Mouse (Mus musculus) right cerebral cortex, postnatal 14 days (tissue): ENCODE results near the gene Fam69a.
A peak's percentile ranks its signal among the peaks of the same experiment; 100 is the strongest.

ENCODE experiments used
- DNase-seq: peaks from one replicate; pipeline ENCODE4 v3.0.0; 2022

Fam69a gene

DNA sequence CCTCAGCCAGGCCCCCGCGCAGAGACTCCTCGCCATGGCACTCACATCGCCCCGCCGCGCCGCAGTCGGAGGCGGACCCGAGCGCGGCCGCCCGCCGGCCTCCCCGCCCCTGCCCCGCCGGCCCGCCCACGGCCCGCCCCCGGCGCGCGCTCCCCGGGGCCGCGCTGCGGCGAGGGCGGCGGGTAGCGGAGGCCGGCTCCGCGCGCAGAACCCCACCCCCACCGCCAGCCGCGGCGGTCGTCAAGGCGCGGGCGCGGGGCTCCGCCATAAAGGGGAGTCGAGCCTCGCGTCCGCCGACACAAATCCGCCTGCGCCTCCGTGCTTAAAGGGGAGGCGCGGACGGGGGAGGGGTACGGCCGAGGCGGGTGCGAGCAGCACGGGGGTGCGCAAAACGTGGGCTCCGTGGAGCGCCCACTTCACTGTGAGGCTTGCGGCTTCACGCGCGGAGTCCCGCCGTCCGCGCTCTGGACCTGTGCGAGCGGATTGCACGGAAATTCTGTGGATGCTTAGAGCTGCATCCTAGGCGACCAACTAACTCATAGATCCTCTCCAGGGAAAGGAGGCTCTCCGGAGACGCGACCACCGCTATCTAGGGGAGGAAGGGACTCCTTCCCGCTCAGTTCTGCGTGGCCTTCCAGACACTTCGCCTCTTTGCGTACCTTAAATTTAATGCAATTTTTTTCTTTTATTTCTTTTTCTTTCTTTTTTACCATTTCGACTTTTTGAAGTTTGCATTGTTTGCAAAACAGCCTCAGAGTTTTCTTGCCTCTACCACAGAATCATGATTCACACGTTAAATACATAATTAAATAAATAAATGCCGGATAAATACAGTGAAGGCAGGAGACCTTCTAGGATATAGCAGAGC lies at the start of gene Fam69a:
TSS of gene Fam69a (minus strand) at position 119 of the 868 bp plus-strand sequence.
- peak; percentile 91 for DNase-seq

DNA sequence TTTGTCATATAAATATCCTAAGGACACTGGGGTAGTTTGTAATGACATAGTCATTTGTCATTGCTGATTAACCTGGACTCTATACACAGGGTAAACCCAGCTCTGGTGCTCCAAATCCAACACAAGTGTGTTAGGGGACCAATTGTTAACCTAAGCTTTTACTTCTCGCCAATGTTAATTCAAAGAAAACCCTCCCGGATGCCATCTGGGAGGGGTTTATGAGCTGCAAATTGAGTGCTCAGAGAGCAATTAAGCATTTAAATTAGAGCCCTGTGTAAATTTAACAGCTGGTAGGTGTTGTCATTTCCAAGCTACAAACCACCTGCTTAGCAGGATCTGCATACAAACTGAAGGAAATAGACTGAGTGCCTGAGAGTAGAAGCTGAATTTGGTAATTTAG lies 48.6 kb upstream of the Fam69a start:
- DNase-seq, result no peak

DNA sequence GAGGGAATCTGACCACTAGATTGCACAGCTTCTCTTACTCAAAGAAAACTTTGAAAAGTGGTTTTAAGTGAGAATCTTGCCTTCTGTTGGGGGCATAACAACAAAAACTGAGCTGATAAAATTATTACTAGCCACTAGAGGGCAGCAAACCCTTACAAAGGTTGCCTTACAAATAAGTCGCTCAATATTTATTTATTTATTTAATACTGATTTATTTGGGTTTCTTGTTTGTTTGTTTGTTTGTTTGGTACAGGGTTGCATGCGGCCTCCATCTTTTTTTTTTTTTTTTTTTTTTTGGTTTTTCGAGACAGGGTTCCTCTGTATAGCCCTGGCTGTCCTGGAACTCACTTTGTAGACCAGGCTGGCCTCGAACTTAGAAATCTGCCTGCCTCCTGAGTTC lies 47.3 kb upstream of the Fam69a start:
- DNase-seq, result no peak

DNA sequence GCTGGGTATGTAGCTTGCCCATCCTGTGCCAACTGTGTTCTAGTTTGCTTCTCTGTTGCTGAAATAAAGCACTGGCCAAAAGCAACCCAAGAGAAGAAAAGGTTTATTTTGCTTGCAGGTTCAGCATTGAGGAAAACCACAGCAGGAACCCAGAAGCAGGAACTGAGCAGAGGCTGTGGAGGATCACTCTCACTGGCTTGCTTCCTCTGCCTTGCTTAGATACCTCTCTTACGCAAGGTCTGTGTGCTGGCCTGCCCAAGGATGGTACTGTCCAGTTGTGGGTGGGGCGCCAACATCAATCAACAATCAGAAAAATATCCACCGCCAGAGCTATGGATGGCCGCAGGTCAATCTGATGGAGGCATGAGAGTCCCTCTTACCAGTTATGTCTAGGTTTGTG lies 44.4 kb upstream of the Fam69a start:
- DNase-seq, result no peak

DNA sequence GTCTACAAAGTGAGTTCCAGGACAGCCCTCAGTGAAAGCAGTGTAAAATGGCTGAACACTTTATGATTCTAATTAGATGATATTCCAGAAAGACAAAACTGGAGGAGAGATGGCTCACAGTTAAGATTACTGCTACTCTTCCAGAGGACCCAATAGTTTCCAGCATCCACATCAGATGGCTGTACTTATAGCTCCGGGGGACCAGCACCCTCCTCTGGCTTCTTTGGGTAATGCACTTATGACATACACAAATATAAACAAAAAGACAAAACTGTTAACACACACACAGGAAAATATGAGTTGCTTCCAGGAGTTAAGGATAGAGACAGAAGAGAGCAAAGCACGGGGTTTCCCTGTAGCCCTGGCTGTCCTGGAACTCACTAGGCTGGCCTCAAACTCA lies 43.1 kb upstream of the Fam69a start:
- DNase-seq, result no peak

DNA sequence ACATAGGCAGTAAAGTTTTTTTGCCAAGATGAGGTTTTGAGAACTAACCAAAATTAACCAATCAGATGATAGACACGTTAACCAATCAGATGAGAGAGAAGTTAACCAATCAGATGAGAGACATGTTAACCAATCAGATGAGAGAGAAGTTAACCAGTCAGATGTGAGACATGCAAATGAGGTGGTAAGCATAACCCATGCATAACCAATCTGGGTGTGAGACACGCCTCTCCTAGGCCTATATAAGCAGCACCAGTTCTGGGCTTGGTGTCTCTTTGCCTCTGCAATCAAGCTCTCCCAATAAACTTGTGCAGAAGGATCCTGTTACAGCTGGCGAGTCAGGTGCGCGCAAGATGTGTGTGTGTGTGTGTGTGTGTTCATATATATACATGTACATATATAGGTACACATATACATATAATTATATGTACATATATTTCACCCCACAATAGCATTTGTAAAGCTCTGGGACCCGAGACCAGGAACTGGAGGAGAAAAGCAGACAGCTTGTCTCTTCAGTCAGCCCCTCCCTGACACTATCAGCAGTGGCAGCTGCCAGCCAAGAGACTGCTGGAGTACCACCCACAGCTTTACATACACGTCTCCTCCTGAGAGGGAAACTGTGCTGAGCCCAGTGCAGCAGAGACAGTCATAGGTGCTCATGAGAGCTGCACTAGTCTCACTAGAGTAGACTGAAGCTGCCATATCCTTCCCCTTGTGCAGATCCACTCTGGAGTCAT lies 42.1 kb upstream of the Fam69a start:
- DNase-seq, result peak; percentile 10

DNA sequence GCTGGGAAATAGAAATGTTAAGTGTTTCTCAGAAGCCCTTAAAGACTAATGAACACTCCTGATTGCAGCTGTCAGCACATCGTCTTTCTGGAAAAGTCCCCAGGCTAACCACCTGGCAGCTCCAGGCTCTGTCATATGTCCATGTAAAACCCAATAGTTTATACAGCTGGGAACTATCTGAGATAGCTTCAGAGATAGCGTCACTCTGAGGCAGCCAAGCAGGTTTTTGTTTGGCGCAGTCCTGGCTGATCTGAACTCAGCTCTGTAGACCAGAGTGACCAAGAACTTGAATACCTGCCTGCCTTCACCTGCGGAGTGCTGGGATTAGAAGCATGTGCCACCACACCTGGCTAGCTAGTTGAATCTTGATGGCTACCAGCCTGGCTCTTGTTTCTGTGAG lies 41.3 kb upstream of the Fam69a start:
- DNase-seq, result no peak

DNA sequence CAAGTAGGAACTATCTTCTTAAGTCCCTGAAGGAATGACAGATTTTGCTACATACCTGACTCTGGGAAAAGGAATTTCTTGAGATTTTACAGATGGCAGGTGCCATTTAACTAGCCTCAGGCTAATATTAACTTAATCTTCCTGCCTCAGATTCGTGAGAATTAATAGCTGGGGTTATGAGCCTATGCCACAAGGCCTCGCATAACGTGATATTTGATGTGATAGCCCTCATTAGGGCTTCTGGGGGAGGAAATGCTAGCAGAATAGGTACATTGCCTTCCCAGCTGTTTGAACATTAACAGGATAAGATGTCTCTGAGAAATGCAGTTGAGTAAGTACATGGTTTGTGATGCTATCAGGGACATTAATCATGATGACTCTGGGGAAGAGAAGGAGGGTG lies 34.5 kb upstream of the Fam69a start:
- no peak for DNase-seq

DNA sequence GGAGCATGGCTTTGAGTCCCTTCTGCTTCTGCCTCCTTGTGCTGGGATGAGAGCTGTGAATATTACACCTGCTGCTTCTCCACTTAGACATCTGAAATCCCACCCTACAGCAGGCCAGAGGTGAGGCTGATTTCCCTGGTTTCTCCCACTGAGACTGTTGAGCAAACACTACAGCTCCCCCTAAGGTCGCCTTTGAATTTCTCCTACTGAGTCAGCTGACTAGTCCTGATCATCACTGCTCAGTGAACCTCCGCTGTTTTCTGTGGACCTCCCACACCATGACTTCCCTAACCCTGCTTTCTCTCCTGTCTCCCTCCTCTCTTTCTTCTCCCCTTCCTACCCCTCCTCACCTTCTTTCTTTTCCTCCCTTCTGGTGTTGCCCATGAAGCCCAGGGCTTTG lies 32.5 kb upstream of the Fam69a start:
- DNase-seq, result no peak

DNA sequence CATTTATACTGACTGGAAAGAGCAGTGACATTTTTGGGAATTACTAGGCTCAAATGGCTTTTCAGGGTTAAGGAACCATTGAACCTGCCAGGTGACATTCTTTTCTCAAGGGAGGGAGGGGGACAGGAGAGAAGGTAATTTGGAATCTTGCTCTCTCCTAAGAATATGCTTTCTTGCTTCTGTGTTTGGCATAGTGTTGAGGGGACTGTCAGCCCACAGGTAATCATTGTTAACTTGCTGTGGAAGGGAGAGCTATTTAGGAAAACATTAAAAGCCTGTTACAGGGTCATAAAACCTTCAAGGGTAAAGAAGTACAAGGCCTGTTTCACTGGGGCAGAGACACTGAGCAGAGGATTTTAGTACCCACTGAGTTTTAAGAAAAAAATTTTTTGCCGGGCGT lies 30.3 kb upstream of the Fam69a start:
- DNase-seq, result no peak

DNA sequence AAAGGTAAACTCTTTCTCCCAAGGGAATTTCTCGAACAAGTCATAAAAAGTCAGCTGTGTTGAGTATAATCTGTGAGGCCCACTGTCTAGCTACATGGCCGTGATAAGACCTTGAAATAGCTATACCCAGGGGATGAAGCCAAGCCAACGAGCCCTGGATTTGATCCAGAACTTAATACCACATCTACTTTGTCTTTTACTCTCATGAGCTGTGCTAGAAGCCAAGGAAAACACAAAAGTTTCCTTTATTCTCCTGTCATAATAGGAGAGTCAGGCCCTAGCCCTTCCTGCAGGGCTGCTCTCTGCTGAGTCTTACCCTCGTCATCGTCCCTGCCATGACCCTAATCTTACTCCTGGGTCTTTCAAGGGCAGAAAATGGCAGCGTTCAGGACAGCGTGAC lies 28.5 kb upstream of the Fam69a start:
- DNase-seq, result no peak

DNA sequence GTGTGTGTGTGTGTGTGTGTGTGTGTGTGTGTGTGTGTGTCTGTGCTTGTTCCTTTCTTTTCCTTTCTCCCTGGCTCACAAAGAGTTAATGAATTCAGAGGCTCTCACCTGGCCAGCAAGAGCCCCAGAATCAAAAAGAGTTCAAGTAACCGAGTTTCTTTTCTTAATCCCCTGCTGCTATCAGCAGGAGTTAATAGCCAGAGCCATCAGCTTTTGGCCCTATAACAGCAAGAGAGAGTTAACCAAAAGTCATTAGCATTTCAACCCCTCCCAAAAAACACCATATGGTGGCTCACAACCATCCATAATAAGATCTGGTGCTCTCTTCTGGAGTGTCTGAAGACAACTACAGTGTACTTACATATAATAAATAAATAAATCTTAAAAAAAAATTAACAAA lies 27.3 kb upstream of the Fam69a start:
- DNase-seq, result no peak

DNA sequence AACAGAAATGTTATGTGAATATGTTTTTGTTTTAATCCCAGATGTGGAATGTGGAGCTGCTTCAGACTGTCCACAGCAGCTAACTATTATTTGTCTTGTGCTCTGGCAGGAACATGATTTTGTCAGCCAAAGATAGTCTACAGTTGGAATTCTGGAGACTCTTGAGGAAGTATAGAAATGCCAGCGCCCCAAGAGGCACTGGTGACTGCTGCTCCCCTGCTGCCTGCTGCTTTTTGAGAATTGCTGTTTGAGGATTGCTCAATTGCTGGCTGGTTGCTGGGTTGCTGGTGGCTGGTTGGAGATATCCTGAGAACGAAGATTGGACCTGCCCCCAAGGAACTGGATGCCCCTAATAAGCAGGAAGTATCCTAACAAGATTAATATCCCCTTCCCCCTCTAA lies 22.8 kb upstream of the Fam69a start:
- DNase-seq, result no peak

DNA sequence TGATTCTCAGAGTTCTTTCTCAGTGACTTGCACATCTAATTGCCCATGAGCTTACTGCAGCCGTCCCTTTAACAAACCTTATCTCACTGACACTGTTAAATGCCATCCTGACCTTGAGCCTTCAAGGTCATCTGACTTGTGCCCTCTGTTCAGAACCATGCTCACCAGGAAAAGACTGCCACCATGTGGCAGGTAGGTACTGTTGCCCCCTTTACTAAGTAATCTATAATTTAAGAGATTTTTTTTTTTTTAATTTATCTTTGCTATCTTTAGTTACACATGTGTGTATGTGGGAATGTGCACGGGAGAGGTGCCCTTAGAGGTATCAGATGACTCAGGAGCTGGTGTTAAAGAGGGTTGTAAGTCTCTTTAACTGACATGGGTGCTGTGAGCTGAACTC lies 18.2 kb upstream of the Fam69a start:
- DNase-seq, result no peak

DNA sequence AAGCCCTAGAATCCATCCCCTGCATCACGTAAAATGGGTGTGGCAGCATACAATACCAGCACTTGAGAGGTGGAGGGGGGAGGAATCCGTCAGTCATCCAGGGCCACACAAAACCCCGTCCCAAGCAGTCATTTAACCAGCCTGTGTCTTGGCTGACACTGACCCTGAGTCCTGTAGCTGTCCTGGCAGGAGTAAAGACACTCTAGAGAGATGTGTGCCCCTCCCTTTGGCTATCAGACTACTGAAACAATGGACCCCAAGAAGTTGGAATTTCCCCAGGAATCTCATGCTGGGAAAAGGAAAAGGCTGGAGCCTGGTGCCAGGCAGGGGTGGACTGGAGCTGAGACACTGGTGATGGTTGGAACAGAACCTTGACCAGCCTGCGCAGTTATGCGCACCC lies 15.8 kb upstream of the Fam69a start:
- DNase-seq, result no peak

DNA sequence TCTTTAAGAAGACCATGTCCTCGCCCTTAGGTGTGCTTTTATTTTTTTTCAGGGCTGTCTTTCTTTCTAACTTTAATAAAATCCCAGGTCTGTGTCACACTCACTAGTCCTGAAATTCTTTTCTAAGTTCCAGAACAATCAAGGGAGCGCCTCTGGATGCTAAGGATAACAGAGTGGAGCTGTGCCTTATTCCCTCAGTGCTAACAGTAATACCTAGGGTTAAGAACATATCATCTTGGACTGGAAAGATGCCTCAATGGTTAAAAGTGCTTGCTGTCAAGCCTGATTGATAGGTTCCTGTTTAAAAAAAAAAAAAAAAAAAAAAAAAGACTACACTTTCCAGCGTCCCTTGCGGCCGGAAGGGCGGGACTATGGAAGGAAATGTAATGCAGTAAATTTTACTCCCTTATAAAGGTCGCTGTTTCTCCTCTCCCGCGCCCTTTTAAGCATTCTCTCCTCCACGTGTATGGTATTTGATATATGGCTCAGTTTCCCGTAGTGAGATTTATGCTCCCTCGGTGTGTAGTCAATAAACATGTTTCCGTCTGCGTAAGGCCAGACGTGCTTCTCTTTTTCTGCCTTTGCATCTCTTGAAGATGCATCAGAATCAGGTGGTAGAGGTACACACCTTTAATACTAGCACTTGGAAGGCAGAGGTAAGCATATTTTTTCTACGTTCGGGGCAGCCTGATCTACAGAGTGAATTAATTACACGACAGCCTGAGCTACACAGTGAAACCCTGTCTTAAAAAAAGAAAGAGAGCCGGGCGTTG lies 14.1 kb upstream of the Fam69a start:
- DNase-seq, result peak; percentile 40

DNA sequence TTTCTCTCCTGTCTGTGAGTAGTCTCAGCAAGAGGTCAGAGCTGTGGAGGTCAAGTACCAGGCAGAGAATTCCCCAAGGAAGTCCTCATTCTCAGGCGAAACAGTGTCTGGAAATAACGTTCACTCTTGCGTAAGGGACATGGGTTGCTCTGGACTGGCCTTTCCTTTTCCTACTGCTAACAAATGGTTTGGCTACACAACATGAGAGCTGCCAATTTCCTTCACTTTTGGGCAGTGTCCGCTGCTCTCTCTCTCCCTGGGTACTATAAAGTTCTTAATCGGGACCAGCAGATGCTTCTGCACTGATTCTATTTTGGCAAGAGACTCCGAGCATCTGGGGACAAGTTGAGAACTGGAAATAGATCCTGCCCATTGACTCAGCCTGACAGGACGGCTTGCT lies 10.8 kb upstream of the Fam69a start:
- DNase-seq, result no peak

DNA sequence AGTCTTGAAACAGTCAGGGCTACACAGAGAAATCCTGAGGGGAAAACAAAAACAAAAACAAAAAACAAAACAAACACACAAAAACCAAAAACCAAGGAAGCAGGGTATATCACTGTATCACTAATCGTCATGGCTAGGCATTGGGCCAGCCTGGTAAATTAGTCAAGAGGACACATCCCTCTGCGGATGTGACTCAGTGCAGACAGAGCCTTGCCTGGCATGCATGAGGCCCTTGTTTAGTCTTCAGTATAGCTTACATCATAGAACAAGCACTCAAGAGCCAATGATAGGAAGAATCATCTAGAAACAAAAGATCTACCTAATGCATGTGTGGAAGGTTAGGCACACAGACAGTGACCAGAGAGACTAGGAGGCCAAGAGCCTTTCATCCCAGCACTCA lies 9.1 kb upstream of the Fam69a start:
- no peak for DNase-seq

DNA sequence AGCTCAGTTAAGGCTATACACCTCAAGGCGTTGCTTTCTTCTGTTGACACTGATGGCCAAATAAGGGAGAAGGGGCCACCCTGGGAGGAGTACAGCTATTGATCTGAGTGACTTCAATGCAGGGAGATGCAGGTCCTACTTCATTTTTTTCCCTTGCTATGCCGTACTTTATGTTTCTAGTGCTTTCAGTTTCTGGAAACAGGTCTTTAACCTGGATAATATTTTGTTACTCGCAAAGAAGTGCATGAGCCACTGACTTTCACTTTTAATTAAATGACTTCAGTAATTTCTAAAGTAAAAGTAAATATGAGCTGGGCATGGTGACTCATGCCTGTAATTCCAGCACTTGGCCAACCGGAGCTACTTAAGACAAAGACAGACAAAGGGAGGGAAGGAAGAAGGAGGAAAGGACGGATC lies 958 bp upstream of the Fam69a start:
- DNase-seq, result no peak

DNA sequence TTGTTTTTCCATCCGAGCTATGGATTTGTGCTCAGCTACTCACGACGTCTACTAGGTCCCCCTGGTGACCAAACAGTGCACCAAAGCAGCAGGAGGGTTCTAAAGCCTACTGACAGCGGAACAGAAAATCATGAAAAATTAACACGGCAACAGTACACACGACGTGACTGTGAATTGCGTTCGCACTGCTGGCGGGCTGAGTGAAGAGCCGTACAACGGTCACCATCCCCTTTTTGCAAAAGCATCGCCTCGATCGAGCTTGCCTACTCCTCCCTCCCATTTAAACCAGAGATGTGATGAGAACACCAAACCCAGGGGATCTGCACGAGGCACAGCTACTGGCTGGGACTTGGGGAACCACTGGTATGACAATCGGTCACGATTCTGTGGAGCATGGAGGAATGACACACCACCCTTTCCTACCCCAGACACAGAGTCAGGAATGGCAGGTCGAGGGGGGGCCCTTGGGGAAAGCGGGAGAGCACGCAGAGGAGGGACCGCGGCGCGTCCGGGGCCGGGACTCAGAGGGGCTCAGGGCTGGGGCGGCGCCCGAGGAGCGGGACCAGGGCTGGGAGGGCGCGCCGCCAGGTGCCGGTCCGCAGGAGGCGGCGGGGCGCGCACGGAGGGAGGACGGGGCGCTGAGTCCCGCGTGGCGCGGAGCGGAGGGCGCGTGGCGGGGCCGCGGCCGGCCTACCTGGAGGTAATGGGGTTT lies 474 bp downstream of the Fam69a start:
- peak; percentile 45 for DNase-seq

DNA sequence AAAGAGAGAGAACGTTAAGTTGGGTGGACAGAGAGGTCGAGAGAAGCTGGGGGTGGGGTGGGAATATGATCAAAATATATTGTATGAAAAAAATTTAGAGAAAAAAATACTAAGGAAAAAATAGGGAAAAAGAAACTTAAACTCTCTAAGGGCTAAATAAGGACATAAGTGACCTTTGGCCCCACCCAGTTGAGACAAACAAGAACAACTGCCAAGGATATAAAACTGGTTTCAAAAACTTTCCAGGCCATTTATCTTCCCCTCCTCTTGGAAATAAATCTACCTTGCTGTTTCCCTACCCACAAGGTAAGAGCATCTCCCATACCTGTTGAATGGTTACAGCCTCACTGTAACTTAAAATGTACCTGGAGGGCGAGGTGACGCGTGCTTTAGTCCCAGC lies 2.9 kb downstream of the Fam69a start:
- DNase-seq, result no peak

DNA sequence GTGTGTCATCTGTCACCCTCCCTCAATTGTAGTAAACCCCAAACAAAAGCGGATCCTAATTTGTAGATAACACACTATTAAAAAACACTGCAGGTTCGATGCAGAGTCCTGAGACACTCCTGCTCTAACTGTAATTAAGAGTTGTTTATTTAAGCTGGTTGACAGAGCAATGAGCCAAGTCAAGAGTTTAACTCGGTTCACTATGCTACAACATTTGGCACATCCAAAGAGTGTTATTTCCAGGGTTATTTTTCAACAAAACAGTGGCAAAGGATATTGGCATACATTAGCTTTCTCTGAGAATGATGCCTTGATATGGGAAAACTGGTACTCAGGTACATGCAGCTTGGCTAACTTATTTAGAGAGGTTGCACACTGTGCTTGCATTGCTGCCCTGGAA lies 4.9 kb downstream of the Fam69a start:
- DNase-seq, result no peak

DNA sequence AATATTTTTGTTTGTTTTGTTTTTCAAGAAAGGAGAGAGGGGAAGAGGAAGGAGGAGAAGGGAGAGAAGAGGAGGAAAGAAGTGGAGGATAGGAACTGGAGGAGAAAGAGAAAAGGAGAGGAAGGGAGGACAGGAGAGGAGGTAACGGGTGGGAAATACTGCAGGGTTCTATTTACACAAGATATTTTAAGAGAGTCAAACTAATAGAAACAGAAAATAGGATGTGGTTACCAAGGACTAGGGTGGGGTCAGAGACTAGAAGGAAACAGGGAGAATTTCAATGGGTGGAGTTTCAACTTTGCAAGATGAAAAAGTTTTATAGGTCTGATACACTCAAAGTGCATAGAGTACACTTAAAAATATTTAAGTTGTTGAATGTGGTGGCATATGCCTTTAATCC lies 7.0 kb downstream of the Fam69a start:
- no peak for DNase-seq
